Mouse (Mus musculus) mesoderm, embryonic 11.5 days (tissue): ENCODE data around the gene Esp31.

Experiments
- DNase-seq: peaks from one replicate; pipeline ENCODE4 v3.0.0-alpha.2; 2012; ENCODE audit warnings: low read depth, low spot score

Gene Esp31

GRCm38 (mm10) chr17:38639147-38639546 lies at the start of gene Esp31:
Esp31 (plus strand) TSS chr17:38639447.
- no peak for DNase-seq
